Mouse (Mus musculus): ENCODE measurements around the gene Lpin3. TPM values are rescaled to one million over a fixed set of nuclear protein-coding genes. Genes with fewer than 3 reads are reported as not detected.

Gene Lpin3
- polyA plus RNA-seq, 1 experiment: 18.2 TPM

GRCm38 (mm10) chr2:160887284-160887683, 6.8 kb downstream of the Lpin3 start:
- no peak for DNase-seq (ENCODE audit: low read depth)

- no peak for DNase-seq (ENCODE audit: low read depth)
Measured at GRCm38 (mm10) chr2:160887859-160888258, 7.4 kb downstream of the Lpin3 start.

DNA sequence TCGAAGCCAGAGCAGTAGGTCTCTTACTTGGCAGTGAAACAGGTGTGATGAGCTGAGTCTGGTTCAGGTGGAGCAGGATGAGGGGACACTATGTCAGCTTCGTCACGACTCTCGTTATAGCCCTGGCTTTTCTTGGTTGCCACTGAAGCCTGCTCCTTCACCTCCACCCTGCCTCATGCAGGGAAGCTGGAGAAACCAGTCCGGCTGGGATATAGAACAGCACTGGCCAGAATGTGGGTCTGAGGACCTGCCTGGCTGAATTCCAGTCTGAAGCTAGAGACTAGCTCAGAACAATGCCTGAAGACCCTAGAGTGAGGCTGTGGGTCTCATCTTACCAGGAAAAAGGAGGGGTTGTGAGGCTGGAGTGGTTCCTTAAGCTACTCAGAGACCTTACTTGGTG, 10.6 kb downstream of the Lpin3 start:
- DNase-seq (ENCODE audit: low read depth): no peak

DNA sequence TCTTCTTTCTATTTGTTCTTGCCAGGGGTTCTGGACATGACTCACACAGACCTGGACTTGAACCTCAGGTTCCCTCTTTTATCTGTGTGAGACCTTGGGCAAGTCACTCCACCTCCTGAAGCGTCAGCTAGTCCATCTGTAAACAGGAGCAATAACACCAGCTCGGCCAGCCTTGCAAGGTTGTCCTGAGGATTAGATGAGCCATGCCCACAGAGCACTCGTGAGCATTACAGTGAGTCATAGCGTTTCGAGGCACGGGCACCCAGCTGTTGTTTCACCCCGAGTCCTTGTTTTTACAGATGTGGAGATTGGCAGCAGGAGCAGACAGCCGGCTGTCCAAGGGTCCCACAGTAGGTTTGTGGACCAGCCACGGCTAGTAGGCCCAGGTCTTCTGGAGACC, 11.2 kb downstream of the Lpin3 start:
- DNase-seq (ENCODE audit: low read depth): peak; percentile 68

DNA sequence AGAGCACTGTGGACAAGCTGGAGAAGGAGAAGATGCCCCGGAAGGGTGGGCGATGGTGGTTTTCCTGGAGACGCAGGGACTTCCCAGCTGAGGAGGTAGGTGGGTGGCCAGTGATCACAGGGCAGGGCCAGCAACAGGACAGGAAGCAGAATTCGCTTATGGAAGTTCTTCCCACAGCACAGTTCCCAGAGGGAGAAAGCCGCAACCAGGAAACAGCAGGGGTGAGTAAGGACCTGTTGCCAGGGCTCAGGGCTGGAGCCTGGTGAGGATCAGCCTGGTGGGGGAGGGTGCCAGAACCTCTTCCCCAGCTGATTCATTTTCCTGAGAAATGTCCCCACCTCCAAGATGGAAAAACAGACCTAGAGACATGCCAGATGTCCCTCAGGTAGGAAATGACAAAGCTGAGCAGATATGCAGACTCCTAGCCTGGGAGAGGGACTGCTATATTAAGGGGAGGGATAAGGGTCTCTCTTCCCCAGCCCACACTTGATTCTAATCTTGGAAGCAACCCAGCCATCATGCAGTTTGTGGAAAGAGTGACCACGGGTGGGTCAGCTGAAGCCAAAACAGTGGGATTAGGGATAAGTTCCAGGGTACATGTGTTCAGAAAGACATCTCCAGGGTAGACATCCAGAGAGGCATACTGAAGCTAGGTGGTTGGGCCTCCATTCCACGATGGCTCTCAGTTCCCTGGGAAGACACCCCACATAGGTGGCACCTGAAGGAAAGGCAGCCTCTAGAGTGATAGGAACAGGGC, 21.4 kb downstream of the Lpin3 start:
- no peak for DNase-seq (ENCODE audit: low read depth)

DNA sequence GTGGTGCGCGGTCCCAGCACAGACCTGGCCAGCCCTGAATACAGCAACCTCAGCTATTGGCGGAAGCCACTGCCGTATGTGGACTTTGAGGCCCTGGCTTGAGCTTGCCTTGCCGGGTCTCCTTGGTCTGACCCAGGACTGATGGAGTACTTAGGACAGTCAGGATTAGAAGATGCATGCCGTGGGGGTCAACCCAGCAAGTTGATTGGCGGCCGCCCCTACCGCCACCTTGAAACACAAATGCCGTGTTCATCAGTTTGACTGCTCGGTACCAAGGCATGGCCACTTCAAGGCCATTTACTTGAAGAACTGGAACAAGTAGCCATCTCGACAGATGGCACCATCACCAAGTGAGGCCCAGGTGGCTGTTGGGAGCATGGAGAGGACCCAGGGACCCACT, 24.8 kb downstream of the Lpin3 start:
- no peak for DNase-seq (ENCODE audit: low read depth)

DNA sequence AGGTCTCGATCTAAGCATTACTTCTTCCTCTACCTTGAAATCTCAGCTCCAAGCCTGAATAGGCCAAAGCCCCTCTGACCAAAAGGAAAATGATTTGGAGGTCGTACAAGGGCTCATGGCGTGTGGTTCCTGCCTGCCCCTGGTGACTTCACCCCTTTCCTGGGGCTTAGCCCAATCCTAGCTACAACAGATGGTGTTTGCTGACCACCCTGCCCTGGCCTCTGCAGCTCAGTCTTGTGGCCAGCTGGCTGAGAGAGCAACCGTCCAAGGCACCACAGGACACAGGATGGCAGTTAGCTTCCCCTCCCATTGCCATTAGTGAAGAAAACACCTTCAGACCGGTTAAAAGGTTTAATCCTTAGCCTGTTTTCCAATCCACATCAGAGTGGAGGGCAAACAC, 25.6 kb downstream of the Lpin3 start:
- no peak for DNase-seq (ENCODE audit: low read depth)

GRCm38 (mm10) chr2:160908607-160909006, 28.1 kb downstream of the Lpin3 start:
- no peak for DNase-seq (ENCODE audit: low read depth)

- DNase-seq (ENCODE audit: low read depth): no peak
Measured at GRCm38 (mm10) chr2:160910633-160911032, 30.2 kb downstream of the Lpin3 start.

GRCm38 (mm10) chr2:160911558-160912201, 31.2 kb downstream of the Lpin3 start:
- no peak for DNase-seq (ENCODE audit: low read depth)

DNA sequence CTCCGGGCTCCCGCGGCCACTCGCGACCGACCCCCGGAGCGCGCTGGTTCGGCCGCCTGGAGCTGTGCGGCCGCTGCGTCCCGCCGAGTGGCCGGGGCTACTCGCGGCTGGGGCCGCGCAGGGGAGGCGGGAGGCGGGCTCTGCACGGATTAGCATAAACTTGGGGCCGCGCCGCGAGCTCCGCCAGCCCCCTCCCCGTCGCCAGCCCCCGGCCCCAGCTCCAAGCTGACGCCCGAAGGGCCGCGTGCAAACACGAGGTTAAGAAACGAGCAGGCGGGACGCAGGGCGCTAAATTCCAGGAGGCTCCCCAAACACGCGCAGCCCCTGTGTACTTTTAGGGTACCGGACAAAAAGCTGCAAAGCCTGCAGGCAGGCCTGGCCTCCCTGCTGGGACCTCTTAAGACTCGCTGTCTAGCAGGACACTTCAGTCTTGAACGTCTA, 31.8 kb downstream of the Lpin3 start, which contains the start of gene Emilin3:
Emilin3 (minus strand) TSS at position 98 of the 441 bp plus-strand sequence.
- no peak for DNase-seq (ENCODE audit: low read depth)

DNA sequence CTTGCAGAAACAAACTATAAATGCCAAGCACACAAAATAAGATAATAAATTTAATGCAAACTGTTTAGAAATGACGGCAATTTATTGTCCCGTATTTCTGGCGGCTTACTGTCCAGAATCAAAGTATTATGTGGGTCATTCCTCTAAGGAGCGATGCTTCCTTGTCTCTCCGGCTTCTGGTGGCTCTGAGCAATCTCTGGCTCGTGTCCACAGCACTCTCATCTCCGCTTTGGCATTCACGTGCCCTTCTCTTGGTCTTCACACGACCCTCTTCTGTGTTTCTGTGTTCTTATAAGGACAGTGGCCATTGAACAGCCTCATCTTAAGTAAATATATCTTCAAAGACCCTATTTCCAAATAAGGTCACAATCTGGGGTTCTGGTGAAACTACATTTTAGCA, 34.2 kb downstream of the Lpin3 start:
- no peak for DNase-seq (ENCODE audit: low read depth)

DNA sequence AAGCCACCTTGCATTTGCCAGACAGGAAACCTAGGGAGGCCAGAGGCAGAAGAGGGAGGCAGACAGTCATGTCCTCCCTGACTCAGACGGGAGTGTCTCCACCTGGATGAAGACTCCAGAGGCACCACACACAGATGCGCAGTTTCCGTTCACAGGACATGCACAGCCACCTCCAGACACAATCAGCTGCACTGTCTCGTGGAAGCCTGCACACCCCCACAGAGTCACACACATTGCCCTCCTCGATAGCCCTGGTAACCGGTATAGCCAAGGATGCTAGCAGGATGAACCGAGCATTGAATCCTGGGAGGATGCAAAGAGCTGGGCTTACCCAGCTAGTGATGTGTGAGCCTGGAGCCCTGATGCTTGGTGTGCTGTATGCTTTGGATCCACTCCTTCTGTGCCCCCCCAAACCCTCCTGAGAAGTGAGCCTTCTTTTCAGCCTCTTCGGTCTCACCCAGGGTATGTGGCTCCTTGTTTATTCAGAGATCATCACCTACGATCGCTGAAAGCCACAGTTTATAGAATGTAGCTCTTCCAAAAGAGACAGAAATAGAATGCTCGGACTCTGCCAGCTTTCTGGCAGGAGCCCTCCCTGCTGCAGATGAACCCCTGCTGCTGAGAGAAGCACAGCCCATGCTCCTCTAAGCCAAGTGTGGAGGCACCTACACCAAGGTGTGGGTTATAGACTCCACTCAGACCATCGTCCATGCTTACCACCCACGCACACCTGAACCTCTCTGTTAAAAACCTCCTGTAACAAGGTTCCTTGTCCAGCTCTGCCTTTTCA, 35.5 kb downstream of the Lpin3 start:
- DNase-seq (ENCODE audit: low read depth): no peak

DNA sequence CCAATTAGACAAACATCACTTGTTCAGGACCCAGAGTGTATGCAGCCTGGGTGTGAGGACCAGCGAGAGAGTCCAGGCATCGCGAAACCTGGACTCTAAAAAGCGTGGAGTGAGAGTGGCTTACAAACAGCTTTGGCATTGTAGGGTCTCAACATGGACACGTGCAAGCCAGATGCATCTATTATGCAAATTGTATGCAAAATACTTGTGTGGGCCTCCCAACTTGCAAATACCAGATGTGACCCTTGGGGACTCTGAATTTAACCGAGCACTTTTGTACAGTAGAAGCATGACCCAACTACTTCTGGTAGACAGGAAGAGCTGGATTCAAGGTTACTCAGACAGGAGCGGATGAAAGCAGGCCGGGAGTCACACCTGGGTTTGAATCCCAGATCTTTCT, 36.2 kb downstream of the Lpin3 start:
- no peak for DNase-seq (ENCODE audit: low read depth)

DNA sequence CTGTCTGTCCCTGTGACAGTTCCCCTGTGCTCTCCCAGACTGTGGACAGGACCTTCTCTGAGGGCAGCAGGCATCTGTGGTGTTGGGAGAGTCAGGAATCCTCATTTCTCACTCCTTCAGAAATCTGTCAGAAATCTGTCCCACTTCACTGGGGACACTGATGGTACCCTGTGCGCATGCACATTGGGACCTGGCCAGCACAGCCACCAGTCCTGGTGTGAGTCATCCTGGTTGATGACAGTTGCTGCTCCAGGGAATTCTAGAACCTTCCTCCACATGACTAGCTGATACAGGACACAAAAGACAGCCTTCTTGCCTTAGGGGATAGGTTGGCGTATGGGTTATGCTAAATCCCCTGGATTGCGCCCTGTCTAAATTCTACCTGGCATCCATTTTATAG, 36.8 kb downstream of the Lpin3 start:
- DNase-seq (ENCODE audit: low read depth): peak; percentile 17

DNA sequence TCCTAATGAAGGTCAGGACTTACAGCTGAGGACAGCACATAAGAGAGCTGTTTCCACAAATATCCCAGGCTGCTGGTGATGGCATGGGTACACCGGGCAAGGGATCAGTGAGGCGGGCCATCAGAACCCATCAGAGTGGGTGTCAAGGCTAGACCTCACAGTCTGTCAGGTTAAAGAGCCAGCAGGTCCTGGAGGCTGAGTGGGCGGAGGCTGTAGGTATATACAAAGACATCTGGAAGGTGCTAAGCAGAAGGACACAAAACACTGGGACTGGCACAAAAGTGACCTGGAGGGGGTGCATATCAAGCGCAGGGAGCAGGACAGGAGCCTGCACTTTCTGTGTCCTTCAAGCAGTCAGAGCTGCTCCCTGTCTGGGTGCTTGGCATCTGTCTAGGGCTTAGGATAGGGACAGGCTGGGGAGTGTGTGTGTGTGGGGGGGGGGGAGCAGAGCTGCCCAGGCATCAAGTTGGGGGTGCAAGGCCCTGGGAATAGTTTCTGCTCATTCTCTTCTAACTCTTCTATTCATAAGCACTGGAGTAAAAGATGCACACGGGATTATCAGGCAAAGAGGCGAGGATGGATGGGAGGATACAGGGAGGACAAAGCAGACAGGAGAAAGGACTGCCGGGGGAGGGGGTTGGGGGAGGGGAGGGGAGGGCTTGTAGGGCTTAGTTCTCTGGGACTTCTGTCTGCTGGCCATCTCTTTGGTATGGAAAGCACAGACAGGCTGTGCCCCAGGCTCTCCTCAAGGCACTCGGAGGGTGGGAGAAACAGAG, 37.9 kb downstream of the Lpin3 start:
- DNase-seq (ENCODE audit: low read depth): no peak

- DNase-seq (ENCODE audit: low read depth): no peak
Measured at GRCm38 (mm10) chr2:160918930-160919215, 38.4 kb downstream of the Lpin3 start.

DNA sequence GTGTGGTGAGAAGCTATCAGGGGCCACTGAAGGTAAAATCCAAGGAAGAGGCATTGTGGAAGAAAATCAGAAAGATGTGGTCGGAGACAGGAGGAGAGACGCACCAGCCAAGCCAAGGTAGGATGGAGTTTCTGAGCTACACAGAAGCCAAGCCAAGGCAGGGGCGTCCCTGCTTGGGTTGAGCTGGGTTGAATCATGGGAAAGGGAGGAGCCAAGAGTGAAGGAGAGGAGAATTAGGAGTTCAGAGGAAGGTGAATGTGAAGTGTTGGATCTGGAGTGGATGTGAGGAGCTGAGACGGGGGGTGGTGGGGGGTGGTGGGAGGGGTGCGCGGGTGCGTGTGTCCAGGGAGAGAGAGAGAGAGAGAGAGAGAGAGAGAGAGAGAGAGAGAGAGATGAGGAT, 40.8 kb downstream of the Lpin3 start:
- DNase-seq (ENCODE audit: low read depth): no peak

DNA sequence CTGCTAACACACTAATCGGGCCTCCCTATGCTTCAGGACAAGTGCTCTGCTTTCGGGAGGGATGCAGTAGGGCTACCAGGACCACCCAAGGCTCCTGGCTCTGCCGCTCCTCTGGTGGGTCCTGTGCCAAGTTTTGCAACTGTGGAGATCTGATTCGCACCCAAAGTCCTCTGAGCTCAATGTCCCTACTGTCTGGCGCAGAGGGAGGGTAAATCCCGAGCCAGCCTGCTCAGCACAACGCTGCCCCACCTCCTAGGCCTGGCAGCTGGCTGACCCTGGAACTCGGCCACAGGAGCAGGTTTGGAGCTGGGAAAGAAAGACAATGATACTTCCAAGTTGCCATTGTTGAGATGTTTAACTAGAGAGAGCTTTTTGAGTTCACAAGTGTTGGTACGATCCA, 44.7 kb downstream of the Lpin3 start:
- DNase-seq (ENCODE audit: low read depth): no peak

DNA sequence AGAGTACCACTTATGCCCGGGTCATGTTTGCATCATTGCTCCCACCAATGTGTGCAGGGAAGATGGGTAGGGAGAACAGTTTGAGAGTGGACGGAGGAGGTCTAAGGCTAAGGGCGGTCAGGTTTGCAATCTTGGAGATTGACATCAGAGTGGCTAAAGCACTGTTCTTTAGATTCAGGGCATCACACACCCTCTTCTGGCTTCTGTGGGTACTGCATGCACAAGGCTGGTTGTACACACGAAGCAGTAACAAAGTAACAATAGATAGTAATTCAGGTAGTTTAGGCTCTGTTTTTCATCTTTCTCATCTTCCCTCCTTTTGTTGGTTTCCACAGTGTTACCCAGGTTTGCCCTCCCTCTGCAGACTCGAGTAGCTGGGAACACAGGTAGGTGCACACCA, 50.9 kb downstream of the Lpin3 start:
- DNase-seq (ENCODE audit: low read depth): no peak

GRCm38 (mm10) chr2:160932325-160932724, 51.9 kb downstream of the Lpin3 start:
- DNase-seq (ENCODE audit: low read depth): no peak

DNA sequence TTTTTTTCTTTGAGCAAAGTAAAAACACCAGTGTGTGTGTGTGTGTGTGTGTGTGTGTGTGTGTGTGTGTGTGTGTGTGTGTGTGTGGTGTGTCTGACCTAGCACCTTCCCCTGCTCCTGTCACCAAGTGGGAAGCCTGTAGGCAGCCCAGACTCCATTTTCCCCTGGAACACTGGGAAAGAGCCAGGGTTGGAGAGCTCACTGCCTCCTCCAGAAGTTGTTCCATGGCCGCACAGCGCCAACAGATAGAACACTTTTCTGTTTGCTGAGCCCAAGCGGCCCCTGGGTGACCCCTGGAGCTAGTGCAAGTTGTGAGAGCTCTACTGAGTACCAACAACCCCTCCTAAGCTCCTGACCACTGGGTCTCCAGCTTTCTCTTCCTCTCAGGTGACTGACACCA, 52.5 kb downstream of the Lpin3 start:
- DNase-seq (ENCODE audit: low read depth): no peak

Measured in gonadal fat pad, adult 2 months (tissue).